Mouse (Mus musculus): ENCODE measurements at regions not wholly inside any gene's neighbourhood (a gene's known extent, or its start where the extent isn't known, plus 50 kb on each side); places are given as distances from the start of the nearest gene placed in this dataset.

- H3K27me3 ChIP-seq (ENCODE audit: control insufficient read depth, insufficient read depth, low read length), result no peaks in the 10 kb centered on the region
- no peaks in the 10 kb centered on the region for H3K36me3 ChIP-seq (ENCODE audit: control insufficient read depth, insufficient read depth, low read length)
- no peak overlapping the region for H3K4me3 ChIP-seq (ENCODE audit: insufficient read depth, low read depth, low read length)
- H3K9ac ChIP-seq (ENCODE audit: low read depth, low read length), result no peak overlapping the region
- TF ChIP-seq POLR2A (IDR thresholded peaks at IDR 0.05; ENCODE audit: extremely low read depth, insufficient read depth, low read length) (no peak), CTCF (IDR thresholded peaks at IDR 0.05; ENCODE audit: low read depth, low read length) (no peak)
- DNase-seq (ENCODE audit: extremely low read depth, low read depth, low spot score), result no peak
- WGBS, result 37% methylated on average over 1 of the region's 1 CpGs
- H3K27ac ChIP-seq (replicated peaks; ENCODE audit: insufficient read depth, low read depth, low read length), result no peak overlapping the region
- no peaks in the 10 kb centered on the region for H3K79me2 ChIP-seq (ENCODE audit: control insufficient read depth, insufficient read depth, low read length)
- no peaks in the 10 kb centered on the region for H3K4me1 ChIP-seq (ENCODE audit: control insufficient read depth, insufficient read depth, low read length)
Measured at GRCm38 (mm10) chr10:9227361-9227760, 341.5 kb upstream of the Sash1 start.

GRCm38 (mm10) chr10:9210646-9211045 is 324.8 kb upstream of the Sash1 start:
- H3K79me2 ChIP-seq (ENCODE audit: control insufficient read depth, insufficient read depth, low read length), result no peaks in the 10 kb centered on the region
- no peak overlapping the region for H3K9ac ChIP-seq (ENCODE audit: low read depth, low read length)
- 54% methylated on average over 2 of the region's 2 CpGs for WGBS
- no peak for DNase-seq (ENCODE audit: extremely low read depth, low read depth, low spot score)
- no peak overlapping the region for H3K4me3 ChIP-seq (ENCODE audit: insufficient read depth, low read depth, low read length)
- no peak overlapping the region for H3K27ac ChIP-seq (replicated peaks; ENCODE audit: insufficient read depth, low read depth, low read length)
- H3K36me3 ChIP-seq (ENCODE audit: control insufficient read depth, insufficient read depth, low read length), result no peaks in the 10 kb centered on the region
- H3K4me1 ChIP-seq (ENCODE audit: control insufficient read depth, insufficient read depth, low read length), result no peaks in the 10 kb centered on the region
- TF ChIP-seq POLR2A (IDR thresholded peaks at IDR 0.05; ENCODE audit: extremely low read depth, insufficient read depth, low read length), result no peak
- no peak for TF ChIP-seq CTCF (IDR thresholded peaks at IDR 0.05; ENCODE audit: low read depth, low read length)
- H3K27me3 ChIP-seq (ENCODE audit: control insufficient read depth, insufficient read depth, low read length), result no peaks in the 10 kb centered on the region

- no peak overlapping the region for H3K4me3 ChIP-seq (ENCODE audit: insufficient read depth, low read depth, low read length)
- H3K27ac ChIP-seq (replicated peaks; ENCODE audit: insufficient read depth, low read depth, low read length), result no peak overlapping the region
- DNase-seq (ENCODE audit: extremely low read depth, low read depth, low spot score), result no peak
- H3K36me3 ChIP-seq (ENCODE audit: control insufficient read depth, insufficient read depth, low read length), result no peaks in the 10 kb centered on the region
- 88% methylated on average over 8 of the region's 8 CpGs for WGBS
- no peaks in the 10 kb centered on the region for H3K27me3 ChIP-seq (ENCODE audit: control insufficient read depth, insufficient read depth, low read length)
- H3K79me2 ChIP-seq (ENCODE audit: control insufficient read depth, insufficient read depth, low read length), result no peaks in the 10 kb centered on the region
- H3K9ac ChIP-seq (ENCODE audit: low read depth, low read length), result no peak overlapping the region
- TF ChIP-seq POLR2A (IDR thresholded peaks at IDR 0.05; ENCODE audit: extremely low read depth, insufficient read depth, low read length) (no peak), CTCF (IDR thresholded peaks at IDR 0.05; ENCODE audit: low read depth, low read length) (no peak)
- H3K4me1 ChIP-seq (ENCODE audit: control insufficient read depth, insufficient read depth, low read length), result no peaks in the 10 kb centered on the region
Measured at GRCm38 (mm10) chr10:9204096-9204495, 318.2 kb upstream of the Sash1 start.

- 93% methylated on average over 6 of the region's 6 CpGs for WGBS
- Histone ChIP-seq H3K27ac (replicated peaks; ENCODE audit: insufficient read depth, low read depth, low read length) (no peak overlapping the region), H3K9ac (ENCODE audit: low read depth, low read length) (no peak overlapping the region), H3K27me3 (ENCODE audit: control insufficient read depth, insufficient read depth, low read length) (no peaks in the 10 kb centered on the region), H3K36me3 (ENCODE audit: control insufficient read depth, insufficient read depth, low read length) (no peaks in the 10 kb centered on the region), H3K4me3 (ENCODE audit: insufficient read depth, low read depth, low read length) (no peak overlapping the region), H3K79me2 (ENCODE audit: control insufficient read depth, insufficient read depth, low read length) (no peaks in the 10 kb centered on the region), H3K4me1 (ENCODE audit: control insufficient read depth, insufficient read depth, low read length) (no peaks in the 10 kb centered on the region)
- no peak for DNase-seq (ENCODE audit: extremely low read depth, low read depth, low spot score)
- TF ChIP-seq POLR2A (IDR thresholded peaks at IDR 0.05; ENCODE audit: extremely low read depth, insufficient read depth, low read length), result no peak
- no peak for TF ChIP-seq CTCF (IDR thresholded peaks at IDR 0.05; ENCODE audit: low read depth, low read length)
Measured at GRCm38 (mm10) chr10:9203323-9203722, 317.5 kb upstream of the Sash1 start.

GRCm38 (mm10) chr10:9202922-9203321 is 317.1 kb upstream of the Sash1 start:
- H3K9ac ChIP-seq (ENCODE audit: low read depth, low read length), result no peak overlapping the region
- no peak overlapping the region for H3K27ac ChIP-seq (replicated peaks; ENCODE audit: insufficient read depth, low read depth, low read length)
- no peaks in the 10 kb centered on the region for H3K36me3 ChIP-seq (ENCODE audit: control insufficient read depth, insufficient read depth, low read length)
- H3K4me1 ChIP-seq (ENCODE audit: control insufficient read depth, insufficient read depth, low read length), result no peaks in the 10 kb centered on the region
- DNase-seq (ENCODE audit: extremely low read depth, low read depth, low spot score), result no peak
- H3K4me3 ChIP-seq (ENCODE audit: insufficient read depth, low read depth, low read length), result no peak overlapping the region
- WGBS, result 69% methylated on average over 1 of the region's 1 CpGs
- H3K79me2 ChIP-seq (ENCODE audit: control insufficient read depth, insufficient read depth, low read length), result no peaks in the 10 kb centered on the region
- H3K27me3 ChIP-seq (ENCODE audit: control insufficient read depth, insufficient read depth, low read length), result no peaks in the 10 kb centered on the region
- TF ChIP-seq POLR2A (IDR thresholded peaks at IDR 0.05; ENCODE audit: extremely low read depth, insufficient read depth, low read length), result no peak
- no peak for TF ChIP-seq CTCF (IDR thresholded peaks at IDR 0.05; ENCODE audit: low read depth, low read length)

- DNase-seq (ENCODE audit: extremely low read depth, low read depth, low spot score), result no peak
- Histone ChIP-seq H3K4me1 (ENCODE audit: control insufficient read depth, insufficient read depth, low read length) (no peaks in the 10 kb centered on the region), H3K36me3 (ENCODE audit: control insufficient read depth, insufficient read depth, low read length) (no peaks in the 10 kb centered on the region), H3K9ac (ENCODE audit: low read depth, low read length) (no peak overlapping the region), H3K79me2 (ENCODE audit: control insufficient read depth, insufficient read depth, low read length) (no peaks in the 10 kb centered on the region), H3K27ac (replicated peaks; ENCODE audit: insufficient read depth, low read depth, low read length) (no peak overlapping the region), H3K27me3 (ENCODE audit: control insufficient read depth, insufficient read depth, low read length) (no peaks in the 10 kb centered on the region), H3K4me3 (ENCODE audit: insufficient read depth, low read depth, low read length) (no peak overlapping the region)
- 58% methylated on average over 3 of the region's 3 CpGs for WGBS
- TF ChIP-seq CTCF (IDR thresholded peaks at IDR 0.05; ENCODE audit: low read depth, low read length), result peak; percentile 20; the same call in 1 of the 2 replicates
- no peak for TF ChIP-seq POLR2A (IDR thresholded peaks at IDR 0.05; ENCODE audit: extremely low read depth, insufficient read depth, low read length)
Measured at GRCm38 (mm10) chr10:9174997-9175396, 289.1 kb upstream of the Sash1 start.
